Mouse (Mus musculus) heart, adult 2 months (tissue): ENCODE measurements around the gene Vwf.

ENCODE experiments used
- CTCF ChIP-seq: fragments of 200-600 bp; IDR thresholded peaks from 2 replicates; pipeline ENCODE4 v1.8.1; 2022; ENCODE audit warnings: antibody characterized with exemption, mild to moderate bottlenecking, moderate library complexity
- EP300 ChIP-seq: fragments of 200-500 bp; IDR thresholded peaks from 2 replicates; pipeline ENCODE4 v1.6.1; 2011; ENCODE audit warnings: low read depth, low read length, control low read depth; ENCODE audit not compliant: insufficient read depth
- POLR2A ChIP-seq: fragments of 200-500 bp; IDR thresholded peaks from 2 replicates; pipeline ENCODE4 v1.6.1; 2011; ENCODE audit warnings: mild to moderate bottlenecking, low read depth, low read length, control low read depth; ENCODE audit not compliant: insufficient read depth

DNA sequence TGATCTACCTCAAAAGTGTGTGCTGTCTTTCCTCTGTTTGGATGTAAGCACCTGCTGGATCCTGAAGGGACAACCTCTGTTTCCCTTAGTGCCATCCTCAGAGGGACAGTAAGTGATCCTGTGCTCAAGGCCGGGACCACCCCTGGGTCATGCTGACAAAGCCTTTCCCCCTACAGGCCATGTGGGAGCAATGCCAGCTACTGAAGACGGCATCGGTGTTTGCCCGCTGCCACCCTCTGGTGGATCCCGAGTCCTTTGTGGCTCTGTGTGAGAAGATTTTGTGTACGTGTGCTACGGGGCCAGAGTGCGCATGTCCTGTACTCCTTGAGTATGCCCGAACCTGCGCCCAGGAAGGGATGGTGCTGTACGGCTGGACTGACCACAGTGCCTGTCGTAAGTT, 41.7 kb downstream of the Vwf start:
- TF ChIP-seq POLR2A: no peak
- TF ChIP-seq CTCF: peak; percentile 37
- no peak for TF ChIP-seq EP300
